In the genomic region with DNA sequence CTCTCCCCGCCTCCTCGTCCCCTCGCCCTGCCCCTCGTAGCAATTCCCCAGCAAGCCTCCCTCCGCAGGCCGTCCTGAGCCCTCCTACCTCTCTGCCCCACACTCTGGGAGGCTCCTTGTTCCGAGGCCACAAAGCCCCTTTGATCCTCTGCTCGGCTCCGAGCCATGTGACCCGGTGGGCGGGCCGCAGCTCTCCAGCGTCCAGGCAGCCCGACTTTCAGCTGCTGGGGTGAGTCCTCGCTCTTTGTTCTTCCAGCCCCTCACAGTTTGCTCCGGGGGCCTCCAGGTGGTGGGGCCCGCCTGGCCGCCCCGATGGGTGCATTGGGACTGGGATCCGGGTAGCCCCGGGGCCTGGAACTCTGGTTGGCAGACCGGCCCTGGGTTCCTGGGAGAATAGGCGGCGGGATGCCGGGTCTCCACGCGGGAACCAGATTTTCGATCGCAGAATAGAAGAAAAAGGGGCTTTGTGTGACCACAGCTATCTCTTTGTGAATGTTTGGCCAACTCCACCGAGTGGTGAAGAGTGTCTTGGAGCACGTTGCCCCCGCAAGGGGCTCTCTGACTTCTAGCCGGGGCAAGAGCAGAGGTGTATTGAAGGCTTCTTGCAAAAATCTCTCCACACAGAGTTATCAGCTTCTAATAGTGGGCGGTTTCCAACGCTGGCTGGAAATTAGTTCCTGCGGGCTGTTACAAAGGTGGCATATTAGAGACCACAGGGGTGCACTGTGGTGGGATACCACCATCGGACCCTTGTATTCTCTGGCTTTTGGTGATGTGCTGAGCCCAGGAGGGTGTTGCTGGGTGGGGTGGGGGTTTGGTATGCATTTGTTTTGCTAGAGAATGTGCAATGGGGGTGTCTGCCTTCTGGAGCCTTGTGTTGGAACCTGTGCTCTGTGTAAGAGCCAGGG, we compare ENCODE assay signal across 8 mouse cellular contexts.
DNase-seq lines count a peak whose midpoint lies in the region; ATAC-seq and TF ChIP-seq lines count a peak whose summit lies in the region.

No protein-coding gene starts in this region.

- H3K4me3 ChIP-seq in G1E (ENCODE audit: low read depth, low read length): peak overlapping the region; percentile 75

- intact Hi-C loops in heart, postnatal 10 days (cut with DNase I): loop anchor here (2.0 kb wide), 1 partner anchor 16 kb away; no protein-coding TSS in a partner anchor

- H3K27me3 ChIP-seq in G1E (ENCODE audit: insufficient read depth, low read length): no peaks in the 10 kb centered on the region

- no peaks in the 10 kb centered on the region for H3K9me3 ChIP-seq in G1E (replicated peaks)

- peaks cover 94% of the 10 kb centered on the region for H3K4me1 ChIP-seq in G1E (ENCODE audit: insufficient read depth, low read depth, low read length)

- H3K36me3 ChIP-seq in G1E (replicated peaks): peaks cover 55% of the 10 kb centered on the region

- peak; percentile 75 for DNase-seq in CD4-positive, CD25-positive, alpha-beta regulatory T cell, adult 2 months (ENCODE audit: low read depth, low spot score)
- DNase-seq in G1E (ENCODE audit: low spot score): no peak
- DNase-seq in embryo, embryonic 9.5 days (ENCODE audit: extremely low spot score): peak; percentile 92
- peak; percentile 74 to 81 for DNase-seq in heart, postnatal 10 days
- peak; percentile 75 to 82 for DNase-seq in layer of hippocampus, postnatal 14 days (ENCODE audit: low spot score in 2 of 2)
- peak; percentile 68 for DNase-seq in lung, postnatal 14 days
- DNase-seq in retina, postnatal 1 day: peak; percentile 94

- peak; percentile 11; the same call in 1 of the 2 replicates for ATAC-seq in G1E (ENCODE audit: extremely low read depth, insufficient number of reproducible peaks, low FRiP score, poor library complexity, severe bottlenecking)
- ATAC-seq in erythroid progenitor cell, adult 5-6 weeks (replicated peaks; ENCODE audit: low FRiP score, poor library complexity, severe bottlenecking): no peak

- no peak for TF ChIP-seq CTCF in G1E (IDR thresholded peaks at IDR 0.05; ENCODE audit: low read depth, low read length)
